Mouse (Mus musculus) ES-E14 (cell line): ENCODE measurements at regions not wholly inside any gene's neighbourhood (a gene's known extent, or its start where the extent isn't known, plus 50 kb on each side); places are given as distances from the start of the nearest gene placed in this dataset.

Source experiments
- DNase-seq: peaks from one replicate; pipeline ENCODE4 v3.0.0-alpha.2; 2013; ENCODE audit warnings: low read depth, low spot score
- H3K27ac ChIP-seq: 2 replicates; pipeline ENCODE4 v1.5.1; 2012; ENCODE audit warnings: low read depth, mild to moderate bottlenecking, low read length, moderate library complexity, mixed read lengths; ENCODE audit not compliant: poor library complexity, insufficient read depth, severe bottlenecking
- H3K36me3 ChIP-seq: 2 replicates; pipeline ENCODE4 v1.6.1; 2012; ENCODE audit warnings: mild to moderate bottlenecking, low read length, moderate library complexity, mixed read lengths; ENCODE audit not compliant: control insufficient read depth, poor library complexity, insufficient read depth, severe bottlenecking
- H3K4me1 ChIP-seq, 2 experiments: fragments of 150-350 bp in 1 of 2; sonication (generic) in 1 of 2; 2 replicates each; pipeline ENCODE4 v1.6.1; 2012; ENCODE audit warnings: low read length in 2 of 2, mild to moderate bottlenecking in 1 of 2, mixed read lengths in 1 of 2; ENCODE audit not compliant: control insufficient read depth in 2 of 2, insufficient read depth in 2 of 2, poor library complexity in 1 of 2
- H3K4me3 ChIP-seq, 2 experiments: fragments of 150-350 bp in 1 of 2; sonication (generic) in 1 of 2; 2 replicates each; pipeline ENCODE4 v1.5.1; 2012; ENCODE audit warnings: low read length in 2 of 2, low read depth in 1 of 2, mild to moderate bottlenecking in 1 of 2, mixed read lengths in 1 of 2; ENCODE audit not compliant: insufficient read depth in 1 of 2, poor library complexity in 1 of 2, severe bottlenecking in 1 of 2
- H3K9ac ChIP-seq: 2 replicates; pipeline ENCODE4 v1.6.1; 2012; ENCODE audit warnings: low read depth, mild to moderate bottlenecking, low read length, mixed read lengths; ENCODE audit not compliant: poor library complexity, insufficient read depth, severe bottlenecking
- H3K9me3 ChIP-seq: fragments of 150-350 bp; sonication (generic); 2 replicates; pipeline ENCODE4 v1.6.1; 2012; ENCODE audit warnings: low read depth, mild to moderate bottlenecking, low read length; ENCODE audit not compliant: control insufficient read depth, insufficient read depth
- CHD2 ChIP-seq: IDR thresholded peaks from 2 replicates; pipeline ENCODE4 v1.6.1; 2014; ENCODE audit warnings: mild to moderate bottlenecking, low read depth, low read length, inconsistent platforms
- HCFC1 ChIP-seq: IDR thresholded peaks from 2 replicates; pipeline ENCODE4 v1.6.1; 2012; ENCODE audit warnings: low read length, inconsistent platforms, borderline replicate concordance; ENCODE audit not compliant: insufficient read depth
- MAFK ChIP-seq: IDR thresholded peaks from 2 replicates; pipeline ENCODE4 v1.6.1; 2014; ENCODE audit warnings: mild to moderate bottlenecking, low read depth, low read length, inconsistent platforms; ENCODE audit not compliant: insufficient read depth
- ZC3H11A ChIP-seq: IDR thresholded peaks from 2 replicates; pipeline ENCODE4 v1.6.1; 2012; ENCODE audit warnings: low read depth, mild to moderate bottlenecking, inconsistent platforms, low read length, borderline replicate concordance
- ZNF384 ChIP-seq: IDR thresholded peaks from 2 replicates; pipeline ENCODE4 v1.6.1; 2012; ENCODE audit warnings: low read depth, low read length, inconsistent platforms
- in situ Hi-C, 2 experiments: fragments of 600-800 bp; cut with MboI; formaldehyde crosslinking; loops; one replicate each; pipeline ENCODE4 v1.15.1; 2025; ENCODE audit warnings: low sequenced_read_pairs in 2 of 2, inconsistent platforms in 1 of 2; ENCODE audit not compliant: unreplicated experiment in 2 of 2

GRCm38 (mm10) chr6:31637371-31638052 is 73.7 kb upstream of the Podxl start:
- no peak overlapping the region for H3K9ac ChIP-seq

DNA sequence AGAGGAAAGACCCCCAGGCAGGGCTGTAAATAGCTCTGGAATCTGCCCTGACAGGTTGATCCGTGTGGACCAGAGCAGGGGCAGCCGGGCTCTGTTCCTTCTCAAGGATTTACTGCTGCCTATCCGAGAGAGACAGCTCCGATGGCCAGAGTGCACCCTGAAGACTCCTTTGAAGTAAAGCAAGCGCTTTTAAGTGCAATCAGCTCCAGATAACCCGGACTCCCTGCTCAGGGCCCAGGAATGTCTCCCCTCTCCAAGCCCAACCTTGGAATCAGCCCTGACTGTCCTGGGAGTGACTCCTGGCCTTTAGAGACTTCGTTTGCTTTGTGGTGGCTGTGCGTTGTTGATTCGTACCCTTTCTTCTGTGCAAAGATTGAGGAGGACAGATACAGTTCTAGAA is 73.2 kb upstream of the Podxl start:
- Histone ChIP-seq H3K27ac (no peak overlapping the region), H3K4me3 (no peak overlapping the region), H3K36me3 (no peaks in the 10 kb centered on the region), H3K9me3 (no peaks in the 10 kb centered on the region), H3K4me1 (peaks cover 0 to 19% of the 10 kb centered on the region in 2 experiments; a peak in 2 of 4 replicates), H3K9ac (no peak overlapping the region)
- no peak for TF ChIP-seq MAFK
- TF ChIP-seq CHD2, result no peak
- TF ChIP-seq ZNF384, result no peak
- no peak for TF ChIP-seq ZC3H11A
- no peak for TF ChIP-seq HCFC1
- in situ Hi-C loops, result no loop called here
- DNase-seq, result no peak

More at GRCm38 (mm10) chr6:31637371-31638052, 73.7 kb upstream of the Podxl start:
- H3K4me3 ChIP-seq, result no peak overlapping the region
- H3K9me3 ChIP-seq, result no peaks in the 10 kb centered on the region
- no peak for DNase-seq
- no peaks in the 10 kb centered on the region for H3K36me3 ChIP-seq
- no peak overlapping the region; the same call in 1 of the 2 replicates for H3K27ac ChIP-seq
- no peak for TF ChIP-seq CHD2
- TF ChIP-seq ZC3H11A, result no peak
- no peak for TF ChIP-seq MAFK
- TF ChIP-seq HCFC1, result no peak
- no peak for TF ChIP-seq ZNF384
- in situ Hi-C loops, result no loop called here
- peaks cover 2 to 23% of the 10 kb centered on the region in 2 experiments; a peak in 3 of 4 replicates for H3K4me1 ChIP-seq

DNA sequence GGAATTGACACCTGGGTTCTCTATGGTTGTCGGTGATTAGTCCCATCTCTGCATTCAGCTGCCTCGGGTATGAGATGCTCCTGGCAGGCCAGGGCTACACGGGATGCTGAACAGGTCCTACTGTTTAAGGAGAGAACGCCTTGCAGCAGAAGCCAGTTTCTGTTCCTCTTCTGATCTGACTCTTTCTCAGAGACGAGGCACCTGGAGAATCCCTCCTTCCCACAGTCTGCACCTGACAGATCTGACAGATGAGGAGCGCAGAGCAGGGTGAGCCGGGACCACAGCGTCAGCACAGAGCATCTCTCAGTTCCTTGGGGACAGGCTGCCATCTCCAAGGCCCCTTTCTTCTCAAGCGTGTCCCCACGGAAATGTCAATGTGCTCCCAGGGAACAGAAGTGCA is 68.7 kb upstream of the Podxl start:
- in situ Hi-C loops, result no loop called here
- no peaks in the 10 kb centered on the region for H3K36me3 ChIP-seq
- no peak overlapping the region for H3K27ac ChIP-seq
- no peak for TF ChIP-seq MAFK
- H3K4me1 ChIP-seq, result peaks cover 0 to 11% of the 10 kb centered on the region in 2 experiments; a peak in 2 of 4 replicates
- no peak overlapping the region for H3K9ac ChIP-seq
- no peak overlapping the region for H3K4me3 ChIP-seq
- no peak for DNase-seq
- H3K9me3 ChIP-seq, result no peaks in the 10 kb centered on the region

GRCm38 (mm10) chr6:31630009-31630408 is 66.2 kb upstream of the Podxl start:
- Histone ChIP-seq H3K9ac (no peak overlapping the region), H3K36me3 (no peaks in the 10 kb centered on the region), H3K9me3 (no peaks in the 10 kb centered on the region), H3K27ac (no peak overlapping the region), H3K4me1 (no peaks in the 10 kb centered on the region), H3K4me3 (no peak overlapping the region)
- TF ChIP-seq HCFC1, result no peak
- TF ChIP-seq ZC3H11A, result no peak
- no peak for TF ChIP-seq CHD2
- no peak for TF ChIP-seq ZNF384
- TF ChIP-seq MAFK, result no peak
- DNase-seq, result no peak
- in situ Hi-C loops, result no loop called here

DNA sequence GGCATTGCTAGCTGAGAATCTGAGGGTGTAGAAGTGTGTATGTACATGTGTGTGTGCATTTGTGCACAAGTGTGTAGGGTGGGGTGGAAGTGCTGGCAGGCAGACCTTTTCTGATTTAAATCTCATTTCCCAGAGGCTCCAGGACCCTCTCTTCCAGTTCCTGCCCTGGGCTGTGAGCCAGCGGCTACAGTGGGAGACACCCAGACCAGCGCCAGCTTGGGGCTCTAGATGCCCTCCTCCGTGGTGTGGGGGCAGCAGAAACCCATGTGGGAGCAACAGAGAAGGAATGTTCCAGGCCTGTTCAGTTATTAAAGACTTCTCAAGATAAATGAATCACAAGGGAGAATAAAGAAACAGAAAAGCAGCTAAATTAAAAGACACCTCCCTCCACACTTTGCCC is 64.1 kb upstream of the Podxl start:
- no peak overlapping the region for H3K27ac ChIP-seq
- no peaks in the 10 kb centered on the region for H3K4me1 ChIP-seq
- no peak overlapping the region for H3K4me3 ChIP-seq

More for the DNA sequence above, 64.1 kb upstream of the Podxl start:
- Histone ChIP-seq H3K9me3 (no peaks in the 10 kb centered on the region), H3K36me3 (no peaks in the 10 kb centered on the region), H3K9ac (no peak overlapping the region)
- in situ Hi-C loops, result no loop called here
- TF ChIP-seq ZC3H11A, result no peak
- TF ChIP-seq MAFK, result no peak
- TF ChIP-seq ZNF384, result no peak
- no peak for TF ChIP-seq CHD2
- no peak for TF ChIP-seq HCFC1
- no peak for DNase-seq
